Mouse (Mus musculus): ENCODE data around the gene Lbhd2. TPM values are rescaled to one million over a fixed set of nuclear protein-coding genes. Genes with fewer than 3 reads are reported as not detected.

Gene Lbhd2
- total and polyA plus RNA-seq, 2 experiments from 2014 or later = 6.4 to 18.2 TPM

DNA sequence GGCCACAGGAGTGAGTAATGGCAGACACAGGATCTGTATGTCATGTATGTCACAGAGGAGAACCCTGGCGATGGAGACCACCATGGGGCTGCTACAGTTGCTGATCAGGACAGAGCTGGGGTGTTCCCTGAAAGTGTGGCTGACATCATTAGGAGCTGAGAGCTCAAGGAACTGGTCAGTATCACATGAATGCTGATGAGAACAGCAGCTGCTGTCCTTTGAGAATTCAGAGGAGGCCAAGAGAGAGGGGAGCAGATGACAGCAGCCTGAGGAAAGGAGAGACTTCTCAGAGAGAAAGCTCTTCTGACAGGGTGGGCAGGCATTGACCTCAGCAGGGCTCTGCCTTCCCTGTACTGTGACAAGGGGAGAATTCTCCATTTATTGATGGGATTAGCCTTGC lies 51.1 kb downstream of the Lbhd2 start:
- H3K27me3 ChIP-seq (ENCODE audit: insufficient read depth, low read length) = 0 out of 2 replicates have a peak, but pooled peaks cover 4% of the 10 kb centered on the region
- no peak for TF ChIP-seq CTCF (IDR thresholded peaks at IDR 0.05)
- no peaks in the 10 kb centered on the region for H3K4me1 ChIP-seq (ENCODE audit: insufficient read depth, low read length)
- H3K9me3 ChIP-seq (ENCODE audit: low read length) = no peaks in the 10 kb centered on the region
- no peaks in the 10 kb centered on the region for H3K36me3 ChIP-seq (ENCODE audit: insufficient read depth, low read length)
- no peak overlapping the region for H3K9ac ChIP-seq (replicated peaks; ENCODE audit: low read length, poor library complexity, severe bottlenecking)
- ATAC-seq (ENCODE audit: low FRiP score) (no peak), DNase-seq (ENCODE audit: low spot score) (no peak)
- 76% methylated on average over 1 of the region's 1 CpGs for WGBS
- no peak overlapping the region for H3K4me3 ChIP-seq (ENCODE audit: low read depth, low read length)
- H3K27ac ChIP-seq (ENCODE audit: low read depth, low read length) = no peak overlapping the region
- H3K4me2 ChIP-seq (ENCODE audit: low read depth, low read length, poor library complexity, severe bottlenecking) = no peak overlapping the region

Other genes starting within 250 kb of the Lbhd2 start
- gene Traf3, start 240.4 kb upstream of the Lbhd2 start, total RNA-seq (2014; rRNA removed) = 39.1 and 40.2 TPM in 2 replicates
- gene Traf3, start 240.4 kb upstream of the Lbhd2 start, polyA plus RNA-seq (2015; fragmentation: Nextera tagmentation; extraction: Ambion mirVana) = 13.0 and 14.9 TPM in 2 replicates
- gene 4930595D18Rik, start 222.3 kb upstream of the Lbhd2 start, total RNA-seq (2014; rRNA removed) = not detected in 2 replicates
- gene 4930595D18Rik, start 222.3 kb upstream of the Lbhd2 start, polyA plus RNA-seq (2015; fragmentation: Nextera tagmentation; extraction: Ambion mirVana) = 0.20 TPM in 1 of 2 replicates, not detected in the other
- gene Amn, start 135.7 kb upstream of the Lbhd2 start, total RNA-seq (2014; rRNA removed) = 45.2 and 65.8 TPM in 2 replicates
- 82.7 and 101 TPM in 2 replicates for gene Amn, start 135.7 kb upstream of the Lbhd2 start, polyA plus RNA-seq (2015; fragmentation: Nextera tagmentation; extraction: Ambion mirVana)
- 190 and 259 TPM in 2 replicates for gene Cdc42bpb, start 29.1 kb upstream of the Lbhd2 start, total RNA-seq (2014; rRNA removed)
- gene Cdc42bpb, start 29.1 kb upstream of the Lbhd2 start, polyA plus RNA-seq (2015; fragmentation: Nextera tagmentation; extraction: Ambion mirVana) = 35.4 and 36.4 TPM in 2 replicates
- 2.4 and 3.3 TPM in 2 replicates for gene Exoc3l4, start 10.2 kb downstream of the Lbhd2 start, total RNA-seq (2014; rRNA removed)
- 1.7 and 2.8 TPM in 2 replicates for gene Exoc3l4, start 10.2 kb downstream of the Lbhd2 start, polyA plus RNA-seq (2015; fragmentation: Nextera tagmentation; extraction: Ambion mirVana)
- gene Tnfaip2, start 35.7 kb downstream of the Lbhd2 start, total RNA-seq (2014; rRNA removed) = 1.5 and 3.8 TPM in 2 replicates
- gene Tnfaip2, start 35.7 kb downstream of the Lbhd2 start, polyA plus RNA-seq (2015; fragmentation: Nextera tagmentation; extraction: Ambion mirVana) = 0.38 and 0.49 TPM in 2 replicates
- 9.6 and 12.6 TPM in 2 replicates for gene Gm266, start 79.0 kb downstream of the Lbhd2 start, total RNA-seq (2014; rRNA removed)
- 8.4 and 9.7 TPM in 2 replicates for gene Gm266, start 79.0 kb downstream of the Lbhd2 start, polyA plus RNA-seq (2015; fragmentation: Nextera tagmentation; extraction: Ambion mirVana)
- gene Eif5, start 131.2 kb downstream of the Lbhd2 start, total RNA-seq (2014; rRNA removed) = 283 and 376 TPM in 2 replicates
- gene Eif5, start 131.2 kb downstream of the Lbhd2 start, polyA plus RNA-seq (2015; fragmentation: Nextera tagmentation; extraction: Ambion mirVana) = 552 and 640 TPM in 2 replicates
- 112 and 141 TPM in 2 replicates for gene Mark3, start 167.7 kb downstream of the Lbhd2 start, total RNA-seq (2014; rRNA removed)
- 31.8 and 41.3 TPM in 2 replicates for gene Mark3, start 167.7 kb downstream of the Lbhd2 start, polyA plus RNA-seq (2015; fragmentation: Nextera tagmentation; extraction: Ambion mirVana)

Data from midbrain, postnatal 0 days (tissue).